Mouse (Mus musculus) CD4-positive helper T cell, adult 2 months (primary cell): ENCODE measurements around the gene Lhx6.

Experiments
- DNase-seq: peaks from one replicate; pipeline ENCODE4 v3.0.0-alpha.2; 2012; ENCODE audit warnings: low read depth, missing footprints, low spot score

Lhx6 gene

DNA sequence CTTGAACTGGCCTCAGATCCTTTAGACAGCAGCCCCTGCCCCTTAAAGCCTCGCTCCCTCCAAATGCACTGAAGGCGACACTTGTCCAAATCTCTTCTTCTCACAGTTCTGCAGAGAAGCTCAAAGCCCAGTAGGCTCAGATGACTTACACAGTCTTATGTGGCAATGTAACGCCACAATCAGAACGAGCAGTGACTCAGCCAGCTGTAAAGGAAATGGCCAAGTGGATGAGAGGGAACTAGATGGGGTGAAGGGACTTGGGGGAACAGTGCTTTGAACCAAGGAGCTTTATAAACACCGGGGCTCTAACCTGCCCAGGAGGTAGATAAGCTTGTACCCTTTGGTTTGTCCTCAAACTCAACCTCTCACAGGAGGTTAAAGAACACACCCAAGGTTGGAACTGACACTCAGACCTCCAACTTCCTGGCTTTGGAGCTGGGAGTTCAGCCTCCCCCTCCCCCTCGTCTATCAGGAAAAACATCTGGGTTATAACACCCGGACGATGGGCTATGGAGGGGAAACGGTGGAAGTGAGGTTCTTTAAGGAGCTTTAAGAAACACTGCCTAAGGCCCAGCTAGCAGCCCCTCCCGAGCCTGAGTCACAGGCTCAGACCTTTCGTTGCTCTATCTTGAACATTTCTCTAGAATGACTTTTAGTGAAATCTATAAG is 69.7 kb downstream of the Lhx6 start:
- no peak for DNase-seq

DNA sequence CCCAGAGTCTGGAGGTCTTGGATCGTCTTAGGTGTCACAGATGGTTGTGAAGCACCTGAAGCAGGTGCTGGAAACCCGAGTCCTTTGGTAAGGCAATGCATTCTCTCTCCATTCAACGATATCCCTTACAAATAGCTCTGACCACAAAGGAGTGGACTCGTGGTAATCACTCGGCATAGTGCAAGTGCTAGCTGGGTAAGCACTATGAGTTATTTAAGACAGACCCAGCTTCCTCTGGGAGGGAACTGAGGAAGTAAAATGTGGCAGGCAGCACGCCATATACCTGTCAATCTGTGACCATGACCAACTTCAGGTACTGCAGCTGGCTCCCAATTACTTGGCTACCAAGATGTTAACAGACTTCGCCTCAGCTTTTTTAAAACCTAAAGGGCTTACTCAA is 70.3 kb downstream of the Lhx6 start:
- no peak for DNase-seq

DNA sequence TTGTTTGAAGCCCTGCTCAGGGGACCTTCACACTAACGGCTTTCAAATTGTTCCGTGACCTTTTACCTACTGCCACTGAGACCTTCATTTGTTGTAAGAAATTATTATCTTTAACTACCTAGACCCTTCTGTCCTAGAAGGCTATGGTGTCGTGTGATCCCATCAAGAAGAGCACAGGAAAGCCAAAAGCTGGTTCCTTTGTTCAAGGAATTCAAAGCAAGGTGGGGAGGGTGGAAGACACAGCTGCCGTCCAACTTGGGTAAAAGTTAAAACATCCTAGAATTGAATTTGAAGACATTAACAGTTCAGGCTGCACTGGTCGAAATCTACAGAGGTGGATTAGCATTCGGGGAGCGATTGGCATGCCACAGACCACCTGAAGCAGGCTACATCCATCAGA is 71.2 kb downstream of the Lhx6 start:
- DNase-seq = no peak

DNA sequence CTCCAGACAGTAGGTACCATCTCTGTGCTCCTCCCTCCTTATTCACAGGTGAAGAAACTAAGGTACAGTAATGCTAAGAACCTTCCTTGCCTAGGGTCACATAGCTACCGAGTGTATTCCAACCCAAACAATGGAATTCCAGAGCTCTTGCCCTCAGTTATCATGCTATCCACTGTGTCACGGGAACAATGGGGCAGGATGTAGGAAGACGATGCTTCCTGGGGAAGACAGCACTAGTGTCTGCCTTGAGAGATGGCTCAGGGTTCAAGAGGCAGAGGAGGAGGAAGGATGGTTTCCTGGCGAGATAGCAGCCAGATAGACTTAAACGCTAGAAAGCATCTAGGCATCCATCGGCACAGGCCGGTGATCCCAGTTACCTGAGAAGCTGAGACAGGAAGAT is 72.3 kb downstream of the Lhx6 start:
- no peak for DNase-seq
